Mouse (Mus musculus): ENCODE data around the gene Fry. TPM values are rescaled to one million over a fixed set of nuclear protein-coding genes. Genes with fewer than 3 reads are reported as not detected.

The Fry gene
- total and polyA plus RNA-seq, 2 experiments from 2014 or later: 47.6 to 130 TPM

DNA sequence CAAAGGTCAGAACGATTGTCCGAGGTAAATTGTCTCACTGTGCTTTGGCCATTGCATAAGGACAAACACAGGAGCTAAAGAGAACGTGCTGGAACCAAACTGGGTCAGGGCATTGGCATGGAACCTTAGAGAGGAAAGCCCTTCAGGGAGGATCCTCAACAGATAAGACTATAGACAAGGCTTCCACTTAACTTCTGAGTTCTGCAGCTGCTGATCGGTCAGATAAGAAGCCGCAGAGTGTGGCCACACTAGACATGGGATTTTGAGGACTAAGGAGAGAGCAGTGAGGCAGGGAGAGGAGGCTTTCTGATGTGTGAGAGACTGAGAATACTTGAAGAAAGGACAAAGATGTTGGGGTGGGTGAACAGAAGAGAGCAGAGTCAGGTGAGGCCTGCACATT, 214.4 kb downstream of the Fry start:
- Histone ChIP-seq H3K9me3 (ENCODE audit: low read length) (no peaks in the 10 kb centered on the region), H3K9ac (no peak overlapping the region), H3K4me1 (ENCODE audit: insufficient read depth) (no peaks in the 10 kb centered on the region), H3K27ac (ENCODE audit: low read depth, low read length) (no peak overlapping the region), H3K4me3 (ENCODE audit: low read depth, low read length) (no peak overlapping the region), H3K36me3 (ENCODE audit: insufficient read depth) (no peaks in the 10 kb centered on the region), H3K27me3 (ENCODE audit: insufficient read depth, low read length) (no peaks in the 10 kb centered on the region), H3K4me2 (ENCODE audit: low read depth) (no peak overlapping the region)
- TF ChIP-seq CTCF (IDR thresholded peaks at IDR 0.05; ENCODE audit: low read depth): no peak
- WGBS: 80% methylated on average over 5 of the region's 5 CpGs
- ATAC-seq (no peak), DNase-seq (no peak)

DNA sequence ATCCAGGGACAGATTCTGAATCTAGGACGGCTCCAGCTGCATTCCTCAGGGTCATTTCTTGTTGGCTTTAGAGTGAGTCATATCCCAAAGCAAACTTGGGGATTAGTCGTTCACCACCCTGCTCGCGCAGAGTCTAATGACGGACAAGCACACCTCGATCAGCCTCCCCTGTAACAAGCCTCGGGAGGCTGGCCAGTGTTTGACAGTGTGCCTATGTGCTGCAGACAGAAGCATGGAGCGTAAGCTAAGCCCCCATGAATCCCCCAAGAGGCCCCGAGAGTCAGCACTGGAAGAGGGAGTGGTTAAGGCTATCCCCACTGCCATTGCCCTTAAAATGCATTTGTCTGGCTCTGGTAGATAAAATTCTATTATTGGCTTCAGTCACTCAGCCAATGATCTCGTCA, 214.9 kb downstream of the Fry start:
- Histone ChIP-seq H3K9me3 (ENCODE audit: low read length) (no peaks in the 10 kb centered on the region), H3K27ac (ENCODE audit: low read depth, low read length) (no peak overlapping the region), H3K4me3 (ENCODE audit: low read depth, low read length) (no peak overlapping the region), H3K27me3 (ENCODE audit: insufficient read depth, low read length) (no peaks in the 10 kb centered on the region), H3K4me2 (ENCODE audit: low read depth) (no peak overlapping the region), H3K9ac (no peak overlapping the region), H3K36me3 (ENCODE audit: insufficient read depth) (no peaks in the 10 kb centered on the region), H3K4me1 (ENCODE audit: insufficient read depth) (no peaks in the 10 kb centered on the region)
- 81% methylated on average over 10 of the region's 10 CpGs for WGBS
- no peak for ATAC-seq
- no peak for DNase-seq
- no peak for TF ChIP-seq CTCF (IDR thresholded peaks at IDR 0.05; ENCODE audit: low read depth)

DNA sequence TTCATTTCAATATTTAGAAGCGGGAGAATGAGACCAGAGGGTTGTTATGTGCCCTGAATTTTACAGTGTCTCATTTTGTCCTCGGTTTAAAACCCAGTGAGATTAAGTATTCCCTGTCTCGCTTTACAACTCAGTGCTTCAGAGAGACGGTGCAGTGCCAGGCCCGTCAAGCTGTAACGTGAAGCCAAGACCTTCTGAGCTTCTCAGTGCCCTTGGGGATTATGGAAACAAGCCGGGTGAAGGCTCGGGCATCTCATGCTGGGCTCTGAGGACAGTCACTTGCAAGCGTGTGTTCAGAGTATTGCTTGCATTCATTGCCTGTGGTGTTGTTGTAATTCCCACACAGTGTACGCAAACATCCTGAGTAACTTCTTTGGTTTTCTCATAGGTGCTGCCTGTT, 218.0 kb downstream of the Fry start:
- Histone ChIP-seq H3K4me3 (ENCODE audit: low read depth, low read length) (no peak overlapping the region), H3K9me3 (ENCODE audit: low read length) (no peaks in the 10 kb centered on the region), H3K4me2 (ENCODE audit: low read depth) (no peak overlapping the region), H3K27me3 (ENCODE audit: insufficient read depth, low read length) (no peaks in the 10 kb centered on the region), H3K27ac (ENCODE audit: low read depth, low read length) (no peak overlapping the region), H3K4me1 (ENCODE audit: insufficient read depth) (no peaks in the 10 kb centered on the region), H3K9ac (no peak overlapping the region), H3K36me3 (ENCODE audit: insufficient read depth) (no peaks in the 10 kb centered on the region)
- ATAC-seq: no peak
- TF ChIP-seq CTCF (IDR thresholded peaks at IDR 0.05; ENCODE audit: low read depth): no peak
- DNase-seq: no peak
- 65% methylated on average over 10 of the region's 10 CpGs for WGBS

DNA sequence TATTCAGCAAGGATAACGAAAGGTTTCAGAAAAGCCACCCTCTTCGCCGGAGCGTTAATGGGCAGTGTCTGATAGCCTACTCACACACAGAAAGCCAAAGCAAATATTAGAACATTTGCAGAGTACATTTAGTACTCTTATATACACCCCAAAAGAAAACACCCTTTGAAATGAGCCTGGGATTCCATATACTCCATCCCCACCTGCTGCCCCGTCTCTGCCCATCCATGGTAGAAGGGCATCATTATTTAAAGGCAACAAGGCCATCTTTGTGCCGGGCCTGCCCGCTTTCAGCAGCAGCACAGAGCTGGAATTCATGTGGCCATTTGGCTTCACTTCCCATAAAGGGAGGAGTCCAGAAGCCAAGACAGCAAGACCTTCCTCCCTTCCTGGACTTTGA, 219.3 kb downstream of the Fry start:
- whole genome bisulfite sequencing: 90% methylated on average over 7 of the region's 7 CpGs

DNA sequence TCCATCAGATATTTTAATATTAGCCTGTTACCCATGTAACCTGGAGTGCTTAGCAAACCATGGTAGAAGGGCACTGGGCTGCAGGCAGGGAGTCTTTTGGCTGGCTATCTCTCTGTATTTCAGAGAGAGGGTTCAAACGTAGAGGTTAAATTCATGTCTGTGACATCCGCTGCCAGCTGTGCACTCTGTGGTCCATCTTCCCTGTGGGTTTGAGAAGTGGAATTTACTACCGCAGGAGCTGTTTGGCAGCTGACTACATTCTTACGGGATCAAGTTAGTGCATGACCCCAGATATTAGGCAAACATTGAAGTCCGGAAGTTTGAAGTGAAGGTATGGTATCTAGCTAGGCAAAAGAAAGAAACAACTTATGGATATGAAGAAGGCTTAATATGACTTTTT, 222.5 kb downstream of the Fry start:
- Histone ChIP-seq H3K9me3 (ENCODE audit: low read length) (no peaks in the 10 kb centered on the region), H3K36me3 (ENCODE audit: insufficient read depth) (peaks cover 8% of the 10 kb centered on the region), H3K4me1 (ENCODE audit: insufficient read depth) (no peaks in the 10 kb centered on the region), H3K4me3 (ENCODE audit: low read depth, low read length) (no peak overlapping the region), H3K27me3 (ENCODE audit: insufficient read depth, low read length) (no peaks in the 10 kb centered on the region), H3K4me2 (ENCODE audit: low read depth) (no peak overlapping the region), H3K9ac (no peak overlapping the region), H3K27ac (ENCODE audit: low read depth, low read length) (no peak overlapping the region)
- 86% methylated on average over 5 of the region's 5 CpGs for WGBS
- no peak for TF ChIP-seq CTCF (IDR thresholded peaks at IDR 0.05; ENCODE audit: low read depth)
- ATAC-seq (no peak), DNase-seq (no peak)

More for the DNA sequence above, 219.3 kb downstream of the Fry start:
- Histone ChIP-seq H3K36me3 (ENCODE audit: insufficient read depth) (no peaks in the 10 kb centered on the region), H3K4me3 (ENCODE audit: low read depth, low read length) (no peak overlapping the region), H3K27ac (ENCODE audit: low read depth, low read length) (no peak overlapping the region), H3K9me3 (ENCODE audit: low read length) (no peaks in the 10 kb centered on the region), H3K4me1 (ENCODE audit: insufficient read depth) (no peaks in the 10 kb centered on the region), H3K9ac (no peak overlapping the region), H3K4me2 (ENCODE audit: low read depth) (no peak overlapping the region), H3K27me3 (ENCODE audit: insufficient read depth, low read length) (no peaks in the 10 kb centered on the region)
- DNase-seq: no peak
- ATAC-seq: peak; percentile 58; the same call in 1 of the 2 replicates
- no peak for TF ChIP-seq CTCF (IDR thresholded peaks at IDR 0.05; ENCODE audit: low read depth)

DNA sequence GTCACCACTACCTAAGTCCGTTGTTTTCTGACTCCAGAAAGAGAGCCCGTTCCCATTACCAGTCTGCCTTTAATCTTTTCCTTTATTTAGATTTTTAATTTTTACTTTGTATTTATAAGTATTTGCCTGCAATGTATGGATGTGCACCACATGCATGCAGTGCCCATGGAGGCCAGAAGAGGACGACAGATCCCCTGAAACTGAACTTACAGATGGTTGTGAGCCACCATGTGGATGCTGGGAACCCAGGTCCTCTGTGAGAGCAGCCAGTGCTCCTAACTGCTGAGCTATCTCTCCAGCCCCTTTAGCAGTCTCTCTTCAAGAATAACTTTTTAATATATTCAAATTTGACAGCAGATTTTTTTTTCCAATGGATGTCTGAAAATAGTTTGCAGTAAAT, 223.7 kb downstream of the Fry start:
- Histone ChIP-seq H3K4me3 (ENCODE audit: low read depth, low read length) (no peak overlapping the region), H3K4me2 (ENCODE audit: low read depth) (no peak overlapping the region), H3K36me3 (ENCODE audit: insufficient read depth) (peaks cover 20% of the 10 kb centered on the region), H3K27ac (ENCODE audit: low read depth, low read length) (no peak overlapping the region), H3K27me3 (ENCODE audit: insufficient read depth, low read length) (no peaks in the 10 kb centered on the region), H3K9me3 (ENCODE audit: low read length) (no peaks in the 10 kb centered on the region), H3K9ac (no peak overlapping the region), H3K4me1 (ENCODE audit: insufficient read depth) (no peaks in the 10 kb centered on the region)
- peak; percentile 36 for TF ChIP-seq CTCF (IDR thresholded peaks at IDR 0.05; ENCODE audit: low read depth)
- WGBS: 88% methylated on average over 3 of the region's 3 CpGs
- DNase-seq (no peak), ATAC-seq (no peak)

DNA sequence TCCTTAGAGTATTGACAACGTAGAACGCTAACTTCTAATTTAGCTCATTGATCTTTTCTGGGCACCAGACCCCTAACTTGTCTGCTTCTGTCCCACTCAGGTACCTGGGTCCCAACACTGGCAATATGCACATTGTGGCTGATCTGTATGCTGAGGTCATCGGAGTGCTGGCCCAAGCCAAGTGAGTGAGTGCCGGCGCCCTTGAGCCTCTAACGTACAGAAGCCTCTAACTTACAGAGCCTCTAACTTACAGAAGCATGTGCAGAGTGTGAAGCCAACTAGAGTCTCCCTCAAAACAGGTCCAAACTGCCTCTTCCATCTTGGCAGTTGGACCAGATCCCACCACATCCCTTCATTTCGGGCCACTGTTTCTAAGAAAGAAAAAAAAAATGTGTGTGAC, 227.5 kb downstream of the Fry start:
- H3K4me2 ChIP-seq (ENCODE audit: low read depth): no peak overlapping the region
- ATAC-seq (no peak), DNase-seq (no peak)
- no peaks in the 10 kb centered on the region for H3K9me3 ChIP-seq (ENCODE audit: low read length)
- no peak overlapping the region for H3K4me3 ChIP-seq (ENCODE audit: low read depth, low read length)
- H3K27me3 ChIP-seq (ENCODE audit: insufficient read depth, low read length): no peaks in the 10 kb centered on the region
- 84% methylated on average over 7 of the region's 7 CpGs for WGBS
- H3K36me3 ChIP-seq (ENCODE audit: insufficient read depth): peaks cover 37% of the 10 kb centered on the region
- no peak overlapping the region for H3K27ac ChIP-seq (ENCODE audit: low read depth, low read length)
- no peaks in the 10 kb centered on the region for H3K4me1 ChIP-seq (ENCODE audit: insufficient read depth)
- no peak overlapping the region for H3K9ac ChIP-seq
- TF ChIP-seq CTCF (IDR thresholded peaks at IDR 0.05; ENCODE audit: low read depth): no peak

DNA sequence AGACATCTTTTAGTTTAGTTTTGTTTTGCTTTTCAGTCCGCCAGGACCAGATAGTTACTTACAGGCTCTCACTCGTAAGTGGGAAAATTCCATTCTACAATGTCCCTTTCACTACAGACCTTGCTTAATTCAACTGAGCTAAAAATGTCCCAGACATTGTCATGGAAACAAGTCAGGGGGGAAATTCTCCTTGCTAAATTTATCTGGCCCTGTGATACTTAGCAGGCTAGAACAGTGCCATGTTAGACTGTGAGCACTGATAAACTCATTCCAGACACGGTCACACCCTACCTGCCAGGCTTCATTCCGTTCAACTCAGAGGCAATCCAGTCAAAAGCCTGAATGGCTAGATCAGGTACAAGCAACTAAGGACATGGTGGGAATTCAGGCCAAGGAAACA, 227.9 kb downstream of the Fry start:
- Histone ChIP-seq H3K27me3 (ENCODE audit: insufficient read depth, low read length) (no peaks in the 10 kb centered on the region), H3K9me3 (ENCODE audit: low read length) (no peaks in the 10 kb centered on the region), H3K4me3 (ENCODE audit: low read depth, low read length) (no peak overlapping the region), H3K4me1 (ENCODE audit: insufficient read depth) (no peaks in the 10 kb centered on the region), H3K9ac (no peak overlapping the region), H3K4me2 (ENCODE audit: low read depth) (no peak overlapping the region), H3K27ac (ENCODE audit: low read depth, low read length) (no peak overlapping the region), H3K36me3 (ENCODE audit: insufficient read depth) (peaks cover 37% of the 10 kb centered on the region)
- WGBS: 65% methylated on average over 4 of the region's 4 CpGs
- TF ChIP-seq CTCF (IDR thresholded peaks at IDR 0.05; ENCODE audit: low read depth): no peak
- DNase-seq: no peak
- peak; percentile 47 for ATAC-seq
